17 mouse cellular contexts compared by ENCODE assay signal in genomic region chr14:27226288-27226687, GRCm38 (mm10).
"Had no signal": no experiment of that assay in that cellular context is flagged by ENCODE, and none has a peak within 500 bp of the region (broad histone marks: within the 10 kb centered on the region; RNA-seq: fewer than 3 reads in every experiment).

No protein-coding gene starts in this region.

- H3K4me2 ChIP-seq: lung, embryonic 15.5 days; midbrain, embryonic 11.5 days; midbrain, embryonic 13.5 days; midbrain, embryonic 15.5 days; neural tube, embryonic 12.5 days; stomach, embryonic 15.5 days had no signal

- ATAC-seq: lung, postnatal 0 days; midbrain, embryonic 13.5 days; midbrain, embryonic 15.5 days had no signal

- H3K36me3 ChIP-seq: lung, embryonic 15.5 days; midbrain, embryonic 13.5 days; midbrain, embryonic 15.5 days; neural tube, embryonic 12.5 days; stomach, embryonic 15.5 days had no signal

- H3K9me3 ChIP-seq: lung, embryonic 15.5 days; megakaryocyte, embryonic 14.5 days; midbrain, embryonic 13.5 days; midbrain, embryonic 15.5 days; neural tube, embryonic 12.5 days; stomach, embryonic 15.5 days had no signal

- H3K27ac ChIP-seq: lung, embryonic 15.5 days; macrophage; midbrain, embryonic 13.5 days; midbrain, embryonic 15.5 days; neural tube, embryonic 12.5 days; stomach, embryonic 15.5 days; stomach, postnatal 0 days had no signal

- H3K4me3 ChIP-seq: lung, embryonic 15.5 days; megakaryocyte, embryonic 14.5 days; midbrain, embryonic 13.5 days; midbrain, embryonic 15.5 days; neural tube, embryonic 12.5 days; stomach, embryonic 15.5 days had no signal

- H3K9ac ChIP-seq: lung, embryonic 15.5 days; midbrain, embryonic 13.5 days; midbrain, embryonic 15.5 days; neural tube, embryonic 12.5 days; stomach, embryonic 15.5 days had no signal

- DNase-seq: lung, adult 2 months; lung, postnatal 14 days; lung, postnatal 36 days; right cerebral cortex, postnatal 14 days; thymus, adult 2 months; thymus, postnatal 25 days; thymus, postnatal 4 days had no signal

- H3K27me3 ChIP-seq: lung, embryonic 15.5 days; midbrain, embryonic 13.5 days; midbrain, embryonic 15.5 days; neural tube, embryonic 12.5 days; stomach, embryonic 15.5 days had no signal
